Mouse (Mus musculus) liver, embryonic 15.5 days (tissue): ENCODE measurements around the gene Pink1. TPM values are rescaled to one million over a fixed set of nuclear protein-coding genes. Genes with fewer than 3 reads are reported as not detected.
A peak's percentile ranks its signal among the peaks of the same experiment; 100 is the strongest.
"Not testable (repeated sequence)": the region's sequence is repeated elsewhere in the genome, so short reads cannot be mapped to it uniquely, and the experiment has no call there.

ENCODE experiments used
- ATAC-seq: fragments of 200-750 bp; cut with Nextera tagmentation; 2 replicates; pipeline ENCODE4 v1.8.0; 2017; ENCODE audit warnings: moderate number of reproducible peaks, mild to moderate bottlenecking, moderate library complexity; ENCODE audit not compliant: insufficient read depth
- H3K27ac ChIP-seq: fragments of 300-500 bp; sonication (generic); replicated peaks from 2 replicates; pipeline ENCODE4 v1.5.1; 2015; ENCODE audit warnings: mild to moderate bottlenecking, inconsistent platforms
- H3K27me3 ChIP-seq: fragments of 300-500 bp; sonication (generic); 2 replicates; pipeline ENCODE4 v1.6.1; 2015; ENCODE audit warnings: mild to moderate bottlenecking, inconsistent platforms
- H3K36me3 ChIP-seq: fragments of 300-500 bp; sonication (generic); replicated peaks from 2 replicates; pipeline ENCODE4 v1.6.1; 2015; ENCODE audit warnings: moderate library complexity, mild to moderate bottlenecking, inconsistent platforms
- H3K4me1 ChIP-seq: fragments of 300-500 bp; sonication (generic); replicated peaks from 2 replicates; pipeline ENCODE4 v1.6.1; 2015; ENCODE audit warnings: inconsistent platforms
- H3K4me2 ChIP-seq: fragments of 300-500 bp; sonication (generic); 2 replicates; pipeline ENCODE4 v1.6.1; 2015; ENCODE audit warnings: moderate library complexity, mild to moderate bottlenecking, inconsistent platforms
- H3K4me3 ChIP-seq: fragments of 300-500 bp; sonication (generic); replicated peaks from 2 replicates; pipeline ENCODE4 v1.5.1; 2015; ENCODE audit warnings: mild to moderate bottlenecking, inconsistent platforms
- H3K9ac ChIP-seq: fragments of 300-500 bp; sonication (generic); 2 replicates; pipeline ENCODE4 v1.6.1; 2015; ENCODE audit warnings: moderate library complexity, mild to moderate bottlenecking, inconsistent platforms
- H3K9me3 ChIP-seq: fragments of 300-500 bp; sonication (generic); replicated peaks from 2 replicates; pipeline ENCODE4 v1.6.1; 2016; ENCODE audit warnings: inconsistent platforms
- WGBS: fragments of 180-500 bp; shearing (Covaris S2); methylation state at CpG from one replicate; pipeline ENCODE4 v1.1.7; 2015; ENCODE audit warnings: mixed read lengths; ENCODE audit not compliant: insufficient replicate concordance; 5-methylcytosine and 5-hydroxymethylcytosine counted together
- polyA plus RNA-seq: library from polyadenylated mRNA; unstranded; fragments of >200 nt; fragmentation: Nextera tagmentation; extraction: Ambion mirVana; gene quantifications from 2 replicates; pipeline ENCODE4 v1.2.1, GENCODE M21; 2015

Pink1 gene
- polyA plus RNA-seq, 1 experiment from 2014 or later: 35.7 TPM

- not testable (repeated sequence) for H3K36me3 ChIP-seq, H3K9ac ChIP-seq, H3K9me3 ChIP-seq, ATAC-seq
- Histone ChIP-seq H3K4me2 (peak overlapping the region; percentile 91; the same call in 1 of the 2 replicates), H3K4me3 (0 out of 2 replicates have a peak overlapping the region, but pooled peaks have one; percentile 7), H3K27ac (peak overlapping the region; percentile 98), H3K4me1 (peaks cover 35% of the 10 kb centered on the region), H3K27me3 (peaks cover 22% of the 10 kb centered on the region)
- WGBS: 64% methylated on average over 8 of the region's 12 CpGs
Observed at GRCm38 (mm10) chr4:138327155-138327554, 1.0 kb upstream of the Pink1 start.

GRCm38 (mm10) chr4:138325466-138326076, 536 bp downstream of the Pink1 start:
- H3K36me3 ChIP-seq: no peaks in the 10 kb centered on the region
- H3K9me3 ChIP-seq: no peaks in the 10 kb centered on the region
- peak; percentile 92 for ATAC-seq
- peaks cover 8% of the 10 kb centered on the region for H3K27me3 ChIP-seq
- peak overlapping the region; percentile 91 for H3K4me3 ChIP-seq
- peaks cover 40% of the 10 kb centered on the region for H3K4me1 ChIP-seq
- peak overlapping the region; percentile 95 for H3K9ac ChIP-seq
- peak overlapping the region; percentile 91 for H3K4me2 ChIP-seq
- peak overlapping the region; percentile 98 for H3K27ac ChIP-seq
- under 1% methylated on average over 45 of the region's 45 CpGs for WGBS

- Histone ChIP-seq H3K4me2 (no peak overlapping the region), H3K4me3 (no peak overlapping the region), H3K27ac (no peak overlapping the region), H3K27me3 (no peaks in the 10 kb centered on the region), H3K36me3 (0 out of 2 replicates have a peak, but pooled peaks cover 5% of the 10 kb centered on the region), H3K4me1 (peaks cover 41% of the 10 kb centered on the region), H3K9ac (no peak overlapping the region), H3K9me3 (no peaks in the 10 kb centered on the region)
- no peak for ATAC-seq
- 68% methylated on average over 3 of the region's 3 CpGs for WGBS
Observed at GRCm38 (mm10) chr4:138324451-138324850, 1.7 kb downstream of the Pink1 start.

- Histone ChIP-seq H3K4me3 (no peak overlapping the region), H3K9me3 (no peaks in the 10 kb centered on the region), H3K4me2 (no peak overlapping the region), H3K9ac (no peak overlapping the region), H3K27ac (no peak overlapping the region), H3K4me1 (peaks cover 41% of the 10 kb centered on the region), H3K36me3 (0 out of 2 replicates have a peak, but pooled peaks cover 5% of the 10 kb centered on the region), H3K27me3 (no peaks in the 10 kb centered on the region)
- no peak for ATAC-seq
- 56% methylated on average over 4 of the region's 4 CpGs for WGBS
Observed at GRCm38 (mm10) chr4:138323753-138324152, 2.4 kb downstream of the Pink1 start.

- Histone ChIP-seq H3K4me2 (no peak overlapping the region), H3K27me3 (no peaks in the 10 kb centered on the region), H3K9me3 (no peaks in the 10 kb centered on the region), H3K36me3 (peaks cover 7% of the 10 kb centered on the region; the same call in 1 of the 2 replicates), H3K9ac (no peak overlapping the region), H3K4me1 (peaks cover 36% of the 10 kb centered on the region), H3K27ac (no peak overlapping the region), H3K4me3 (no peak overlapping the region)
- WGBS: 71% methylated on average over 4 of the region's 4 CpGs
- no peak for ATAC-seq
Observed at GRCm38 (mm10) chr4:138322692-138323091, 3.4 kb downstream of the Pink1 start.

GRCm38 (mm10) chr4:138321488-138321887, 4.6 kb downstream of the Pink1 start:
- Histone ChIP-seq H3K4me2 (no peak overlapping the region), H3K36me3 (peaks cover 18% of the 10 kb centered on the region), H3K4me3 (no peak overlapping the region), H3K27me3 (no peaks in the 10 kb centered on the region), H3K4me1 (peaks cover 32% of the 10 kb centered on the region), H3K9ac (no peak overlapping the region), H3K27ac (no peak overlapping the region), H3K9me3 (no peaks in the 10 kb centered on the region)
- ATAC-seq: no peak
- WGBS: 61% methylated on average over 7 of the region's 7 CpGs

- Histone ChIP-seq H3K4me1 (peaks cover 25% of the 10 kb centered on the region), H3K36me3 (peaks cover 21% of the 10 kb centered on the region), H3K9me3 (no peaks in the 10 kb centered on the region), H3K9ac (no peak overlapping the region), H3K4me3 (no peak overlapping the region), H3K4me2 (no peak overlapping the region), H3K27ac (no peak overlapping the region), H3K27me3 (no peaks in the 10 kb centered on the region)
- ATAC-seq: no peak
- WGBS: 66% methylated on average over 11 of the region's 11 CpGs
Observed at GRCm38 (mm10) chr4:138320711-138321110, 5.4 kb downstream of the Pink1 start.

GRCm38 (mm10) chr4:138319508-138319907, 6.6 kb downstream of the Pink1 start:
- Histone ChIP-seq H3K4me1 (peaks cover 16% of the 10 kb centered on the region), H3K36me3 (peaks cover 31% of the 10 kb centered on the region), H3K4me3 (no peak overlapping the region), H3K27ac (no peak overlapping the region), H3K9ac (no peak overlapping the region), H3K27me3 (no peaks in the 10 kb centered on the region), H3K9me3 (no peaks in the 10 kb centered on the region), H3K4me2 (no peak overlapping the region)
- peak; percentile 35; the same call in 1 of the 2 replicates for ATAC-seq
- WGBS: 27% methylated on average over 10 of the region's 10 CpGs

- 52% methylated on average over 6 of the region's 6 CpGs for WGBS
- Histone ChIP-seq H3K4me3 (no peak overlapping the region), H3K27me3 (no peaks in the 10 kb centered on the region), H3K4me1 (peaks cover 8% of the 10 kb centered on the region), H3K9me3 (no peaks in the 10 kb centered on the region), H3K9ac (no peak overlapping the region), H3K36me3 (peaks cover 39% of the 10 kb centered on the region), H3K4me2 (no peak overlapping the region), H3K27ac (no peak overlapping the region)
- ATAC-seq: no peak
Observed at GRCm38 (mm10) chr4:138318509-138319266, 7.4 kb downstream of the Pink1 start.

- H3K4me2 ChIP-seq: no peak overlapping the region
- peaks cover 62% of the 10 kb centered on the region for H3K36me3 ChIP-seq
- no peaks in the 10 kb centered on the region for H3K27me3 ChIP-seq
- no peaks in the 10 kb centered on the region for H3K9me3 ChIP-seq
- no peak for ATAC-seq
- H3K9ac ChIP-seq: no peak overlapping the region
- H3K27ac ChIP-seq: no peak overlapping the region
- peaks cover 6% of the 10 kb centered on the region for H3K4me1 ChIP-seq
- 78% methylated on average over 6 of the region's 6 CpGs for WGBS
- no peak overlapping the region for H3K4me3 ChIP-seq
Observed at GRCm38 (mm10) chr4:138316369-138316768, 9.7 kb downstream of the Pink1 start.

GRCm38 (mm10) chr4:138315781-138316180, 10.3 kb downstream of the Pink1 start:
- ATAC-seq: no peak

More at GRCm38 (mm10) chr4:138315781-138316180, 10.3 kb downstream of the Pink1 start:
- H3K4me3 ChIP-seq: no peak overlapping the region
- no peaks in the 10 kb centered on the region for H3K9me3 ChIP-seq
- WGBS: 67% methylated on average over 9 of the region's 9 CpGs
- H3K36me3 ChIP-seq: peaks cover 68% of the 10 kb centered on the region
- H3K4me2 ChIP-seq: no peak overlapping the region
- H3K4me1 ChIP-seq: peaks cover 3% of the 10 kb centered on the region
- no peak overlapping the region for H3K9ac ChIP-seq
- H3K27ac ChIP-seq: no peak overlapping the region
- no peaks in the 10 kb centered on the region for H3K27me3 ChIP-seq
